Mouse (Mus musculus) midbrain, embryonic 16.5 days (tissue): ENCODE results near the gene Cenpb. TPM values are rescaled to one million over a fixed set of nuclear protein-coding genes. Genes with fewer than 3 reads are reported as not detected.

ENCODE experiments used
- ATAC-seq: fragments of 200-750 bp; cut with Nextera tagmentation; 2 replicates; pipeline ENCODE4 v1.8.0; 2017; ENCODE audit warnings: moderate TSS enrichment
- H3K27ac ChIP-seq: fragments of 300-500 bp; sonication (generic); 2 replicates; pipeline ENCODE4 v1.5.1; 2014; ENCODE audit warnings: mild to moderate bottlenecking, low read length, mixed read lengths
- H3K27me3 ChIP-seq: fragments of 300-500 bp; sonication (generic); 2 replicates; pipeline ENCODE4 v1.6.1; 2014; ENCODE audit warnings: low read depth, low read length, mixed read lengths; ENCODE audit not compliant: control insufficient read depth, insufficient read depth
- H3K36me3 ChIP-seq: fragments of 300-500 bp; sonication (generic); 2 replicates; pipeline ENCODE4 v1.6.1; 2014; ENCODE audit warnings: mild to moderate bottlenecking, low read length, moderate library complexity, mixed read lengths; ENCODE audit not compliant: control insufficient read depth, insufficient read depth
- H3K4me1 ChIP-seq: fragments of 300-500 bp; sonication (generic); 2 replicates; pipeline ENCODE4 v1.6.1; 2014; ENCODE audit warnings: mild to moderate bottlenecking, low read length, mixed read lengths; ENCODE audit not compliant: control insufficient read depth, insufficient read depth
- H3K4me2 ChIP-seq: fragments of 300-500 bp; sonication (generic); 2 replicates; pipeline ENCODE4 v1.6.1; 2014; ENCODE audit warnings: mild to moderate bottlenecking, low read length, mixed read lengths
- H3K4me3 ChIP-seq: fragments of 300-500 bp; sonication (generic); 2 replicates; pipeline ENCODE4 v1.5.1; 2014; ENCODE audit warnings: low read depth, mild to moderate bottlenecking, low read length, moderate library complexity, mixed read lengths
- H3K9ac ChIP-seq: fragments of 300-500 bp; sonication (generic); 2 replicates; pipeline ENCODE4 v1.6.1; 2014; ENCODE audit warnings: low read depth, low read length, mixed read lengths
- H3K9me3 ChIP-seq: fragments of 300-500 bp; sonication (generic); replicated peaks from 2 replicates; pipeline ENCODE4 v1.6.1; 2014; ENCODE audit warnings: mild to moderate bottlenecking, low read length, mixed read lengths; ENCODE audit not compliant: control insufficient read depth, poor library complexity, severe bottlenecking
- WGBS: fragments of 180-500 bp; shearing (Covaris S2); extraction: QIAGEN DNeasy Blood & Tissue Kit; methylation state at CpG from one replicate; pipeline ENCODE4 v1.1.7; 2014; 5-methylcytosine and 5-hydroxymethylcytosine counted together
- polyA plus RNA-seq: library from polyadenylated mRNA; unstranded; fragments of >200 nt; fragmentation: Nextera tagmentation; extraction: Ambion mirVana; gene quantifications from 2 replicates; pipeline ENCODE4 v1.2.1, GENCODE M21; 2015

Gene Cenpb
- polyA plus RNA-seq, 1 experiment from 2014 or later, result 11.1 TPM

GRCm38 (mm10) chr2:131132111-131132888, 47.6 kb downstream of the Cenpb start:
- Histone ChIP-seq H3K9ac (no peak overlapping the region), H3K36me3 (no peaks in the 10 kb centered on the region), H3K27me3 (no peaks in the 10 kb centered on the region), H3K4me1 (peaks cover 2% of the 10 kb centered on the region), H3K27ac (no peak overlapping the region), H3K4me3 (no peak overlapping the region), H3K9me3 (no peaks in the 10 kb centered on the region), H3K4me2 (no peak overlapping the region)
- 84% methylated on average over 10 of the region's 10 CpGs for WGBS
- ATAC-seq, result no peak

GRCm38 (mm10) chr2:131130849-131131248, 49.0 kb downstream of the Cenpb start:
- Histone ChIP-seq H3K9ac (no peak overlapping the region), H3K27me3 (no peaks in the 10 kb centered on the region), H3K4me3 (no peak overlapping the region), H3K9me3 (no peaks in the 10 kb centered on the region), H3K4me1 (peaks cover 6% of the 10 kb centered on the region), H3K27ac (no peak overlapping the region), H3K4me2 (no peak overlapping the region), H3K36me3 (no peaks in the 10 kb centered on the region)
- ATAC-seq, result no peak
- 96% methylated on average over 2 of the region's 2 CpGs for WGBS

- Histone ChIP-seq H3K36me3 (no peaks in the 10 kb centered on the region), H3K27ac (no peak overlapping the region), H3K4me2 (no peak overlapping the region), H3K27me3 (no peaks in the 10 kb centered on the region), H3K4me1 (peaks cover 6% of the 10 kb centered on the region), H3K9ac (no peak overlapping the region), H3K9me3 (no peaks in the 10 kb centered on the region), H3K4me3 (no peak overlapping the region)
- 85% methylated on average over 5 of the region's 5 CpGs for WGBS
- ATAC-seq, result no peak
These were observed 50.0 kb downstream of the Cenpb start for GRCm38 (mm10) chr2:131129836-131130235.

- no peak for ATAC-seq
- H3K4me2 ChIP-seq, result no peak overlapping the region
- H3K9ac ChIP-seq, result no peak overlapping the region
- peaks cover 6% of the 10 kb centered on the region for H3K4me1 ChIP-seq
- H3K9me3 ChIP-seq, result no peaks in the 10 kb centered on the region
- WGBS, result 89% methylated on average over 3 of the region's 3 CpGs
- H3K27ac ChIP-seq, result no peak overlapping the region
- no peaks in the 10 kb centered on the region for H3K27me3 ChIP-seq
- H3K36me3 ChIP-seq, result no peaks in the 10 kb centered on the region
- H3K4me3 ChIP-seq, result no peak overlapping the region
These were observed 51.2 kb downstream of the Cenpb start for GRCm38 (mm10) chr2:131128636-131129157.

- 88% methylated on average over 5 of the region's 5 CpGs for WGBS
- Histone ChIP-seq H3K27me3 (no peaks in the 10 kb centered on the region), H3K36me3 (no peaks in the 10 kb centered on the region), H3K9me3 (no peaks in the 10 kb centered on the region), H3K27ac (no peak overlapping the region), H3K4me2 (peak overlapping the region; percentile 71; the same call in 1 of the 2 replicates), H3K4me1 (peaks cover 6% of the 10 kb centered on the region), H3K4me3 (no peak overlapping the region), H3K9ac (no peak overlapping the region)
- no peak for ATAC-seq
These were observed 51.7 kb downstream of the Cenpb start for GRCm38 (mm10) chr2:131128211-131128610.

- peak; percentile 73; the same call in 1 of the 2 replicates for ATAC-seq
- H3K4me3 ChIP-seq, result peak within 1 kb of the TSS; percentile 39
- WGBS, result 2% methylated on average over 27 of the region's 28 CpGs
- H3K36me3 ChIP-seq, result no peaks in the 10 kb centered on the region
- H3K27ac ChIP-seq, result no peak within 1 kb of the TSS
- H3K9me3 ChIP-seq, result no peaks in the 10 kb centered on the region
- H3K4me2 ChIP-seq, result peak within 1 kb of the TSS; percentile 71
- H3K9ac ChIP-seq, result peak within 1 kb of the TSS; percentile 67
- H3K4me1 ChIP-seq, result peaks cover 6% of the 10 kb centered on the region
- H3K27me3 ChIP-seq, result no peaks in the 10 kb centered on the region
These were observed 52.6 kb downstream of the Cenpb start, which contains the start of gene Hspa12b for GRCm38 (mm10) chr2:131127161-131127730. Hspa12b (plus strand) TSS chr2:131127280.

- no peaks in the 10 kb centered on the region for H3K9me3 ChIP-seq
- WGBS, result 55% methylated on average over 9 of the region's 9 CpGs
- H3K27ac ChIP-seq, result no peak overlapping the region
- H3K4me1 ChIP-seq, result peaks cover 6% of the 10 kb centered on the region
- H3K36me3 ChIP-seq, result no peaks in the 10 kb centered on the region
- no peaks in the 10 kb centered on the region for H3K27me3 ChIP-seq
- H3K4me2 ChIP-seq, result no peak overlapping the region
- no peak for ATAC-seq
- H3K4me3 ChIP-seq, result no peak overlapping the region
- H3K9ac ChIP-seq, result no peak overlapping the region
These were observed 53.7 kb downstream of the Cenpb start for GRCm38 (mm10) chr2:131125964-131126815.
